Mouse (Mus musculus) forebrain, postnatal 0 days (tissue): ENCODE results near the gene Irx4. TPM values are rescaled to one million over a fixed set of nuclear protein-coding genes. Genes with fewer than 3 reads are reported as not detected.

Source experiments
- ATAC-seq: fragments of 200-750 bp; cut with Nextera tagmentation; 2 replicates; pipeline ENCODE4 v1.8.0; 2017; ENCODE audit warnings: mild to moderate bottlenecking, moderate library complexity
- DNase-seq: peaks from one replicate; pipeline ENCODE4 v3.0.0-alpha.2; 2015
- H3K27ac ChIP-seq: fragments of 300-500 bp; sonication (generic); 2 replicates; pipeline ENCODE4 v1.5.1; 2014; ENCODE audit warnings: low read depth, mild to moderate bottlenecking, antibody characterized with exemption, low read length, moderate library complexity, mixed read lengths
- H3K27me3 ChIP-seq: fragments of 300-500 bp; sonication (generic); 2 replicates; pipeline ENCODE4 v1.6.1; 2014; ENCODE audit warnings: mild to moderate bottlenecking, low read length, mixed read lengths; ENCODE audit not compliant: insufficient read depth
- H3K36me3 ChIP-seq: fragments of 300-500 bp; sonication (generic); 2 replicates; pipeline ENCODE4 v1.6.1; 2014; ENCODE audit warnings: mild to moderate bottlenecking, moderate library complexity; ENCODE audit not compliant: insufficient read depth
- H3K4me1 ChIP-seq: fragments of 300-500 bp; sonication (generic); 2 replicates; pipeline ENCODE4 v1.6.1; 2014; ENCODE audit warnings: antibody characterized with exemption; ENCODE audit not compliant: insufficient read depth
- H3K4me2 ChIP-seq: fragments of 300-500 bp; sonication (generic); 2 replicates; pipeline ENCODE4 v1.6.1; 2014; ENCODE audit warnings: low read depth, mild to moderate bottlenecking, moderate library complexity
- H3K4me3 ChIP-seq: fragments of 300-500 bp; sonication (generic); 2 replicates; pipeline ENCODE4 v1.5.1; 2014; ENCODE audit warnings: low read depth, low read length, mixed read lengths
- H3K9ac ChIP-seq: fragments of 300-500 bp; sonication (generic); 2 replicates; pipeline ENCODE4 v1.6.1; 2014; ENCODE audit warnings: mild to moderate bottlenecking
- H3K9me3 ChIP-seq: fragments of 300-500 bp; sonication (generic); 2 replicates; pipeline ENCODE4 v1.6.1; 2016; ENCODE audit warnings: low read length
- CTCF ChIP-seq: sonication (generic); IDR thresholded peaks from 2 replicates; pipeline ENCODE4 v1.5.1; 2016; ENCODE audit warnings: antibody characterized with exemption, control low read depth, low read depth
- WGBS: fragments of 180-500 bp; shearing (Covaris S2); extraction: QIAGEN DNeasy Blood & Tissue Kit; methylation state at CpG from one replicate; pipeline ENCODE4 v1.1.7; 2014; 5-methylcytosine and 5-hydroxymethylcytosine counted together
- polyA plus RNA-seq: library from polyadenylated mRNA; unstranded; fragments of >200 nt; fragmentation: Nextera tagmentation; extraction: Ambion mirVana; gene quantifications from 2 replicates; pipeline ENCODE4 v1.2.1, GENCODE M21; 2015
- total RNA-seq: library from RNA; depleted of rRNA; stranded (reverse); fragments of >200 nt; gene quantifications from 2 replicates; pipeline ENCODE4 v1.2.3, GENCODE M21; 2014

Irx4 gene
- total and polyA plus RNA-seq, 2 experiments from 2014 or later: not detected

DNA sequence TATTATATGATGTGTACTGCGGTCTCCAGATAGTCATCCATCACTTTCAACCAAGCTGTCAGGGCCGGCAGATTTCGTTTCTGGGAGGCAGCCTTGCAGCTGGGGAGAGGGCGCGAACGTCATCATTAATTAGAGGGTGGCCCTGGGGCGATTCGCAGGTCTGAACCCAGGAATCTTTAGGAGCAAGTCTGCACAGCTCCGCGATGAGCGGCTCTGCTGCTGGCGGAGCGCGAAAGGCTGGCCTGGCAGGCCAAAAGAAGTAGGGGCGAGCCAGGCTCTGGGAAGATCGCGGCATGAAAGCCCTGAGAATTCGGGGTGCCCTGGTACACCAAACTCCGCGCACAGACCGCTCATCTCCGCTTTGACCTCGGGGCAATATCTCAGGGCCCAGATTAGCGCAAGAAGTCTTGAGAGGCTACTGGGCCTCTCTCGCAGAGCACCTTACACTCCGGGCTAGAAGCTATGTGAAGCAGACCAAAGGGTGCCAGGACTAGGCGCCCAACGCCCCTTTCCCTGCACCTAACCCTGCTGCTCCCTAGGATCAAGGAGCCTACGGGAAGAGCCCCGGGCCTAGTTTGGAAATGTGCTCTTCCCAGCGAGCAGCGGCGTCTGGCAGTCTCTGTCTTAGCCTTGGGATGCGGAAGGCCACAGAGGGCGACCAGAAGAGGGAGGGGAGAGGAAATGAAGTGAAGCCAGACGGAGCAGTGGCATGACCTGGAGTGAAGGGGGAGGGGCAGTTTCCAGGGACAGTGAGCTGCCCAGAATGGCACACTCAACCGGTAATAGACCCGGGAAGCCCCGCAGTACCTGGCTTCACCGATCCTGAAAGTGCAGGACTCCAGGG, 3.1 kb downstream of the Irx4 start:
- H3K27me3 ChIP-seq: peaks cover 95% of the 10 kb centered on the region
- WGBS: 4% methylated on average over 40 of the region's 40 CpGs
- H3K36me3 ChIP-seq: no peaks in the 10 kb centered on the region
- no peak for DNase-seq
- H3K9ac ChIP-seq: no peak overlapping the region
- no peak overlapping the region for H3K4me3 ChIP-seq
- H3K9me3 ChIP-seq: no peaks in the 10 kb centered on the region
- H3K27ac ChIP-seq: no peak overlapping the region
- peak overlapping the region; percentile 19; the same call in 1 of the 2 replicates for H3K4me2 ChIP-seq
- 0 out of 2 replicates have a peak, but pooled peaks cover 6% of the 10 kb centered on the region for H3K4me1 ChIP-seq
- no peak for TF ChIP-seq CTCF
- no peak for ATAC-seq

DNA sequence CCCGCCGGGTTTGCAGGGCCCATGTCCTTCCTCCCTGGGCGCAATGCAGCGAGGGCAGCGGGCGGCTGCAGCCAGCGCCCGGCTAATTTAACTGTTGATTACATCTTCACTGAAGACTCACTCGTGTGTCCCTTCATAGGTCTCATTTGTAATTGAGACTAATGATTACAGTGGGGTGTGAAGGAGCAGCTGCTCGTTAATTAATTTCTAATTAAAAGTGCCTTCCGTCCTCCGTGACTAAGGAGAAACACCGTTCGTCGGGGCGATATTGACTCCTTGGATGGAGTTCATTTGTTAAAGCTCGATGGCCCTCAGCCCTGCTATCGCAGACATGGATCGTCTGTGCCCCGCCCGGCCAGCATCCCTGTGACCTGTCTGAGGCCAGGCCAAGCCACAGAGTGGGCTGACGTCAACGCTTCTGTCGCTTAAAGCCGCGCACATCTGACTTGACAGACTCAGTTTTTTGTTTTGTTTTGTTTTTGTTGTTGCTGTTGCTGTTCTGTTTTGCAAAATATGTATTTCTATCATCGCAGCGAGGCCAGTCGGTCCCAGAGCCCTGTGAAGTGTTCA, 4.0 kb downstream of the Irx4 start:
- H3K9me3 ChIP-seq: no peaks in the 10 kb centered on the region
- WGBS: 2% methylated on average over 29 of the region's 29 CpGs
- no peak overlapping the region for H3K4me2 ChIP-seq
- H3K4me1 ChIP-seq: 0 out of 2 replicates have a peak, but pooled peaks cover 6% of the 10 kb centered on the region
- ATAC-seq: no peak
- H3K4me3 ChIP-seq: no peak overlapping the region
- no peak for TF ChIP-seq CTCF
- no peaks in the 10 kb centered on the region for H3K36me3 ChIP-seq
- no peak for DNase-seq
- H3K27me3 ChIP-seq: peaks cover 95% of the 10 kb centered on the region
- H3K9ac ChIP-seq: no peak overlapping the region
- no peak overlapping the region for H3K27ac ChIP-seq

GRCm38 (mm10) chr13:73264831-73265230, 4.6 kb downstream of the Irx4 start:
- Histone ChIP-seq H3K9me3 (no peaks in the 10 kb centered on the region), H3K9ac (no peak overlapping the region), H3K4me1 (0 out of 2 replicates have a peak, but pooled peaks cover 6% of the 10 kb centered on the region), H3K4me3 (no peak overlapping the region), H3K36me3 (no peaks in the 10 kb centered on the region), H3K4me2 (no peak overlapping the region), H3K27me3 (peaks cover 94% of the 10 kb centered on the region), H3K27ac (no peak overlapping the region)
- 12% methylated on average over 8 of the region's 8 CpGs for whole genome bisulfite sequencing
- no peak for TF ChIP-seq CTCF
- no peak for DNase-seq
- no peak for ATAC-seq

GRCm38 (mm10) chr13:73265442-73265841, 5.2 kb downstream of the Irx4 start:
- Histone ChIP-seq H3K4me1 (0 out of 2 replicates have a peak, but pooled peaks cover 6% of the 10 kb centered on the region), H3K27me3 (peaks cover 94% of the 10 kb centered on the region), H3K4me2 (no peak overlapping the region; the same call in 1 of the 2 replicates), H3K4me3 (no peak overlapping the region), H3K36me3 (no peaks in the 10 kb centered on the region), H3K27ac (no peak overlapping the region), H3K9ac (no peak overlapping the region), H3K9me3 (no peaks in the 10 kb centered on the region)
- no peak for DNase-seq
- TF ChIP-seq CTCF: peak; percentile 18; the same call in 1 of the 2 replicates
- ATAC-seq: peak; percentile 35
- 2% methylated on average over 28 of the region's 28 CpGs for WGBS

GRCm38 (mm10) chr13:73267551-73267950, 7.3 kb downstream of the Irx4 start:
- Histone ChIP-seq H3K9ac (no peak overlapping the region), H3K9me3 (no peaks in the 10 kb centered on the region), H3K4me1 (no peaks in the 10 kb centered on the region), H3K4me3 (no peak overlapping the region), H3K4me2 (no peak overlapping the region), H3K27ac (no peak overlapping the region), H3K27me3 (peaks cover 89% of the 10 kb centered on the region), H3K36me3 (no peaks in the 10 kb centered on the region)
- ATAC-seq (no peak), DNase-seq (no peak)
- 3% methylated on average over 10 of the region's 10 CpGs for WGBS
- no peak for TF ChIP-seq CTCF

DNA sequence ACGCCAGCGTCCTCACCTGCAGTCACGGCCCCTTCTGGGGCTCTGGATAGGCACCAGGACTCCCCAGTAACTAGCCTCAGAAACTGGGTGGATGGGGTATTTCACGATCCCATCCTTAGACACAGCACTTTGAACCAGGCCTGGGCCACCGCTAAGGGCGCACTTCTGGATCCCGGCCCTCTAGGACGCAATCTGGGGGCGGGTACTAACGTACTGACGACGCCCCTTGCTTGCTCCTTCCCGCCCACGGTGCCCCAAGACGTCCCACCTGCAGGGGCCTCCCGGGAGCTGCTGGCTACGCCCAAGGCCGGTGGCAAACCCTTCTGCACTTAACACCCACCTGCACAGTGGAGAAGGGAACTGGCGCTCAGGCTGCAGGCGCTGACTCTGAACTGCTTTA, 8.4 kb downstream of the Irx4 start:
- Histone ChIP-seq H3K4me3 (no peak overlapping the region), H3K9me3 (no peaks in the 10 kb centered on the region), H3K27ac (no peak overlapping the region), H3K4me2 (no peak overlapping the region), H3K36me3 (no peaks in the 10 kb centered on the region), H3K9ac (no peak overlapping the region), H3K27me3 (peaks cover 89% of the 10 kb centered on the region), H3K4me1 (no peaks in the 10 kb centered on the region)
- ATAC-seq: 0 out of 2 replicates have a peak, but pooled peaks have one; percentile 26
- TF ChIP-seq CTCF: no peak; the same call in 1 of the 2 replicates
- 2% methylated on average over 20 of the region's 20 CpGs for WGBS
- DNase-seq: no peak

- H3K4me1 ChIP-seq: no peaks in the 10 kb centered on the region
- no peak overlapping the region for H3K9ac ChIP-seq
- no peaks in the 10 kb centered on the region for H3K36me3 ChIP-seq
- DNase-seq (no peak), ATAC-seq (no peak)
- peaks cover 89% of the 10 kb centered on the region for H3K27me3 ChIP-seq
- no peak for TF ChIP-seq CTCF
- H3K4me3 ChIP-seq: no peak overlapping the region
- no peak overlapping the region for H3K27ac ChIP-seq
- H3K4me2 ChIP-seq: no peak overlapping the region
- no peaks in the 10 kb centered on the region for H3K9me3 ChIP-seq
- WGBS: 6% methylated on average over 15 of the region's 15 CpGs
Measured at GRCm38 (mm10) chr13:73269251-73269650, 9.0 kb downstream of the Irx4 start.
